Mouse (Mus musculus): ENCODE data around the gene Tspan5.

The Tspan5 gene

GRCm38 (mm10) chr3:138867149-138867848 lies 125.3 kb downstream of the Tspan5 start:
- CTCF ChIA-PET: interaction anchor here in 1 of 4 experiments (0.7 kb wide), 1 partner anchor 91 kb away, joined by 3 read pairs; no protein-coding TSS in a partner anchor

GRCm38 (mm10) chr3:138868409-138868808 lies 126.4 kb downstream of the Tspan5 start:
- ChIA-PET POLR2A (interaction anchor here in 2 of 4 experiments (0.8 to 1.5 kb wide), 4 partner anchors 9 to 13 kb away, joined by 3 to 4 read pairs (median 3); no protein-coding TSS in a partner anchor), CTCF (no interaction called here)

More at GRCm38 (mm10) chr3:138867149-138867848, 125.3 kb downstream of the Tspan5 start:
- POLR2A ChIA-PET: interaction anchor here in 1 of 4 experiments (1.1 kb wide), 1 partner anchor 44 kb away, joined by 3 read pairs; no protein-coding TSS in a partner anchor

GRCm38 (mm10) chr3:138875282-138875681 lies 133.3 kb downstream of the Tspan5 start:
- ChIA-PET CTCF (no interaction called here), POLR2A (interaction anchor here in 1 of 4 experiments (0.8 to 1.5 kb wide), 2 partner anchors 40 to 63 kb away, joined by 3 to 5 read pairs; no protein-coding TSS in a partner anchor)

GRCm38 (mm10) chr3:138875936-138876335 lies 133.9 kb downstream of the Tspan5 start:
- POLR2A ChIA-PET: interaction anchor here in 2 of 4 experiments (0.7 to 1.5 kb wide), 4 partner anchors 9 to 606 kb away, joined by 3 to 5 read pairs (median 4); no protein-coding TSS in a partner anchor
- CTCF ChIA-PET: interaction anchor here in 1 of 4 experiments (0.9 to 2.3 kb wide), 2 partner anchors 30 to 234 kb away, joined by 3 to 8 read pairs; no protein-coding TSS in a partner anchor

GRCm38 (mm10) chr3:138876418-138876817 lies 134.4 kb downstream of the Tspan5 start:
- CTCF ChIA-PET: interaction anchor here in 1 of 4 experiments (0.9 to 2.3 kb wide), 2 partner anchors 30 to 234 kb away, joined by 3 to 8 read pairs; no protein-coding TSS in a partner anchor
- POLR2A ChIA-PET: interaction anchor here in 3 of 4 experiments (0.7 to 1.5 kb wide), 5 partner anchors 8 to 607 kb away, joined by 3 to 5 read pairs (median 3); no protein-coding TSS in a partner anchor

GRCm38 (mm10) chr3:138876931-138877361 lies 135.0 kb downstream of the Tspan5 start:
- ChIA-PET CTCF (interaction anchor here in 1 of 4 experiments (2.3 kb wide), 1 partner anchor 29 kb away, joined by 8 read pairs; no protein-coding TSS in a partner anchor), POLR2A (interaction anchor here in 3 of 4 experiments (0.6 to 1.5 kb wide), 12 partner anchors 8 to 388 kb away, joined by 3 to 5 read pairs (median 3); partner anchors contain the start of genes Eif4e (in 1 of the 3) and Metap1 (in 1 of the 3))

- ChIA-PET POLR2A (interaction anchor here in 3 of 4 experiments (0.7 to 1.5 kb wide), 12 partner anchors 8 to 388 kb away, joined by 3 to 5 read pairs (median 3); partner anchors contain the start of genes Eif4e (in 1 of the 3) and Metap1 (in 1 of the 3)), CTCF (interaction anchor here in 1 of 4 experiments (2.3 kb wide), 1 partner anchor 28 kb away, joined by 8 read pairs; no protein-coding TSS in a partner anchor)
Observed at GRCm38 (mm10) chr3:138877741-138878140, 135.7 kb downstream of the Tspan5 start.

- CTCF ChIA-PET: no interaction called here
- POLR2A ChIA-PET: interaction anchor here in 1 of 4 experiments (0.9 to 1.2 kb wide), 2 partner anchors 13 to 19 kb away, joined by 3 read pairs; no protein-coding TSS in a partner anchor
Observed at GRCm38 (mm10) chr3:138880999-138881724, 139.2 kb downstream of the Tspan5 start.

GRCm38 (mm10) chr3:138881725-138882347 lies 139.8 kb downstream of the Tspan5 start:
- POLR2A ChIA-PET: interaction anchor here in 1 of 4 experiments (0.9 kb wide), 1 partner anchor 13 kb away, joined by 3 read pairs; no protein-coding TSS in a partner anchor
- CTCF ChIA-PET: no interaction called here

GRCm38 (mm10) chr3:138886121-138886520 lies 144.1 kb downstream of the Tspan5 start:
- ChIA-PET POLR2A (interaction anchor here in 3 of 4 experiments (1.1 to 2.1 kb wide), 5 partner anchors 9 to 145 kb away, joined by 3 to 5 read pairs (median 4); no protein-coding TSS in a partner anchor), CTCF (interaction anchor here in 1 of 4 experiments (1.9 kb wide), 1 partner anchor 20 kb away, joined by 6 read pairs; no protein-coding TSS in a partner anchor)

GRCm38 (mm10) chr3:138889214-138889613 lies 147.2 kb downstream of the Tspan5 start:
- CTCF ChIA-PET: interaction anchor here in 2 of 4 experiments (0.6 to 0.7 kb wide), 2 partner anchors 102 to 176 kb away, joined by 4 to 8 read pairs; no protein-coding TSS in a partner anchor
- POLR2A ChIA-PET: interaction anchor here in 1 of 4 experiments (1.8 kb wide), 1 partner anchor 12 kb away, joined by 4 read pairs; no protein-coding TSS in a partner anchor

- POLR2A ChIA-PET: interaction anchor here in 1 of 4 experiments (1.8 kb wide), 1 partner anchor 12 kb away, joined by 4 read pairs; no protein-coding TSS in a partner anchor
- CTCF ChIA-PET: no interaction called here
Observed at GRCm38 (mm10) chr3:138889769-138890295, 147.8 kb downstream of the Tspan5 start.

GRCm38 (mm10) chr3:138893520-138893919 lies 151.5 kb downstream of the Tspan5 start:
- ChIA-PET POLR2A (no interaction called here), CTCF (no interaction called here)

- CTCF ChIA-PET: interaction anchor here in 2 of 4 experiments (0.6 to 1.8 kb wide), 3 partner anchors 9 to 155 kb away, joined by 3 to 8 read pairs (median 8); partner anchors contain the start of gene Tspan5 (in 1 of the 2)
- POLR2A ChIA-PET: interaction anchor here in 3 of 4 experiments (0.7 to 1.5 kb wide), 6 partner anchors 8 to 116 kb away, joined by 3 to 5 read pairs (median 3); no protein-coding TSS in a partner anchor
Observed at GRCm38 (mm10) chr3:138897500-138897899, 155.5 kb downstream of the Tspan5 start.

GRCm38 (mm10) chr3:138898055-138898454 lies 156.1 kb downstream of the Tspan5 start:
- ChIA-PET CTCF (interaction anchor here in 2 of 4 experiments (0.6 to 1.8 kb wide), 3 partner anchors 8 to 156 kb away, joined by 3 to 8 read pairs (median 8); partner anchors contain the start of gene Tspan5 (in 1 of the 2)), POLR2A (interaction anchor here in 1 of 4 experiments (0.8 to 1.5 kb wide), 4 partner anchors 8 to 14 kb away, joined by 3 to 5 read pairs (median 3); no protein-coding TSS in a partner anchor)

- ChIA-PET CTCF (no interaction called here), POLR2A (interaction anchor here in 1 of 4 experiments (0.6 to 1.4 kb wide), 2 partner anchors 20 to 23 kb away, joined by 3 read pairs; no protein-coding TSS in a partner anchor)
Observed at GRCm38 (mm10) chr3:138900571-138901141, 158.7 kb downstream of the Tspan5 start.

- CTCF ChIA-PET: interaction anchor here (0.5 to 2.7 kb wide), 14 partner anchors 8 to 585 kb away, joined by 3 to 33 read pairs (median 4); partner anchors contain the start of gene Tspan5 (in 1 of the 4)
- POLR2A ChIA-PET: interaction anchor here in 2 of 4 experiments (0.6 to 1.1 kb wide), 4 partner anchors 8 to 79 kb away, joined by 3 read pairs; no protein-coding TSS in a partner anchor
Observed at GRCm38 (mm10) chr3:138905678-138906077, 163.7 kb downstream of the Tspan5 start.

Data from embryonic stem cell, embryonic (primary cell).